Mouse (Mus musculus): ENCODE measurements at regions not wholly inside any gene's neighbourhood (a gene's known extent, or its start where the extent isn't known, plus 50 kb on each side); places are given as distances from the start of the nearest gene placed in this dataset.

GRCm38 (mm10) chr1:137360688-137361570 lies 400.7 kb upstream of the Nr5a2 start:
- 79% methylated on average over 16 of the region's 16 CpGs for WGBS
- Histone ChIP-seq H3K4me3 (no peak overlapping the region), H3K4me1 (ENCODE audit: control insufficient read depth, insufficient read depth, low read length) (no peaks in the 10 kb centered on the region), H3K79me2 (replicated peaks; ENCODE audit: control insufficient read depth, insufficient read depth, low read length) (no peaks in the 10 kb centered on the region), H3K36me3 (ENCODE audit: control insufficient read depth, insufficient read depth, low read length) (no peaks in the 10 kb centered on the region), H3K9ac (ENCODE audit: low read depth, low read length) (no peak overlapping the region), H3K27me3 (ENCODE audit: control insufficient read depth, insufficient read depth, low read length) (no peaks in the 10 kb centered on the region), H3K27ac (no peak overlapping the region)
- TF ChIP-seq POLR2A (IDR thresholded peaks at IDR 0.05; ENCODE audit: insufficient read depth, low read depth, low read length), result no peak
- TF ChIP-seq CTCF (IDR thresholded peaks at IDR 0.05), result no peak
- TF ChIP-seq EP300 (IDR thresholded peaks at IDR 0.05; ENCODE audit: insufficient read depth, low read depth, low read length), result no peak
- intact Hi-C loops (cut with DNase I), result no loop called here
- no peak for DNase-seq

GRCm38 (mm10) chr1:137355941-137356512 lies 395.8 kb upstream of the Nr5a2 start:
- Histone ChIP-seq H3K27ac (no peak overlapping the region), H3K79me2 (replicated peaks; ENCODE audit: control insufficient read depth, insufficient read depth, low read length) (no peaks in the 10 kb centered on the region), H3K9ac (ENCODE audit: low read depth, low read length) (no peak overlapping the region), H3K4me3 (no peak overlapping the region), H3K36me3 (ENCODE audit: control insufficient read depth, insufficient read depth, low read length) (no peaks in the 10 kb centered on the region), H3K4me1 (ENCODE audit: control insufficient read depth, insufficient read depth, low read length) (no peaks in the 10 kb centered on the region; the same call in 1 of the 2 replicates), H3K27me3 (ENCODE audit: control insufficient read depth, insufficient read depth, low read length) (no peaks in the 10 kb centered on the region)
- 34% methylated on average over 4 of the region's 4 CpGs for whole genome bisulfite sequencing
- intact Hi-C loops (cut with DNase I), result loop anchor here (1.0 kb wide), 1 partner anchor 23 kb away; no protein-coding TSS in a partner anchor
- TF ChIP-seq POLR2A (IDR thresholded peaks at IDR 0.05; ENCODE audit: insufficient read depth, low read depth, low read length) (no peak), CTCF (IDR thresholded peaks at IDR 0.05) (no peak), EP300 (IDR thresholded peaks at IDR 0.05; ENCODE audit: insufficient read depth, low read depth, low read length) (no peak)
- no peak for DNase-seq

DNA sequence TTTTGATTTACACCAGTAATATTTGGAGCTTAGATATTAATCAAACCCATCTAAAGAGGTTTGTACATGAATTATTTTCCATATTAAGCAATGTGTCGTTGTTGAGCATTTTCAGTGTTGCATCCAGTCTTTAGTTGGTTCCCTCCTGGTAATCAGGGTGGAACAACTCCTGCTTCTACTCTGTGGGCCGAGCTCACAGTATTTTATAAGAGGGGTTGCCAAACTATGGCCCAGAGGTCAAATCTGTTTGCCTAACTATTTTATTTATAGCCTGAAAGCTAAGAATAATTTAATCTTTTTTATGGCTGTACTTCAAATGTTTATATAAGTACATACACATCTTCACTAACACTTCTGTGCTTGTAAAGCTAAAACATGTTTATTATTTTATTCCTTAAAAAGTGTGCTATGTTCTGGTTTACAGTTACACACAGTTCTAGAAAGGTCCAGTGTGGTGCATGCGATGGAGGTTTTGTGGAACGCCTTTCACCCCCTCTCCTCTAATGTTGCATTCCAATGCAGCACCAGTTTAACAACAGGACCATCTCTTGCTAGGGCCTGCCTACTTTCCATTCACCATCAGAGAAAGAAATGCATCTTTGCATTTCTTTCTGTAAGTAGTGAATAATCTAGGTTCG lies 392.3 kb upstream of the Nr5a2 start:
- no peaks in the 10 kb centered on the region for H3K36me3 ChIP-seq (ENCODE audit: control insufficient read depth, insufficient read depth, low read length)

GRCm38 (mm10) chr1:137334137-137334536 lies 373.9 kb upstream of the Nr5a2 start:
- intact Hi-C loops (cut with DNase I), result loop anchor here (10.0 kb wide), 1 partner anchor 411 kb away; no protein-coding TSS in a partner anchor

More for the DNA sequence above, 392.3 kb upstream of the Nr5a2 start:
- no peaks in the 10 kb centered on the region for H3K79me2 ChIP-seq (replicated peaks; ENCODE audit: control insufficient read depth, insufficient read depth, low read length)
- 82% methylated on average over 5 of the region's 5 CpGs for WGBS
- intact Hi-C loops (cut with DNase I), result no loop called here
- TF ChIP-seq CTCF (IDR thresholded peaks at IDR 0.05), result no peak
- TF ChIP-seq EP300 (IDR thresholded peaks at IDR 0.05; ENCODE audit: insufficient read depth, low read depth, low read length), result no peak
- no peak for TF ChIP-seq POLR2A (IDR thresholded peaks at IDR 0.05; ENCODE audit: insufficient read depth, low read depth, low read length)
- H3K27me3 ChIP-seq (ENCODE audit: control insufficient read depth, insufficient read depth, low read length), result no peaks in the 10 kb centered on the region
- H3K4me1 ChIP-seq (ENCODE audit: control insufficient read depth, insufficient read depth, low read length), result no peaks in the 10 kb centered on the region; the same call in 1 of the 2 replicates
- no peak overlapping the region for H3K4me3 ChIP-seq
- no peak overlapping the region for H3K9ac ChIP-seq (ENCODE audit: low read depth, low read length)
- no peak overlapping the region for H3K27ac ChIP-seq
- DNase-seq, result no peak

DNA sequence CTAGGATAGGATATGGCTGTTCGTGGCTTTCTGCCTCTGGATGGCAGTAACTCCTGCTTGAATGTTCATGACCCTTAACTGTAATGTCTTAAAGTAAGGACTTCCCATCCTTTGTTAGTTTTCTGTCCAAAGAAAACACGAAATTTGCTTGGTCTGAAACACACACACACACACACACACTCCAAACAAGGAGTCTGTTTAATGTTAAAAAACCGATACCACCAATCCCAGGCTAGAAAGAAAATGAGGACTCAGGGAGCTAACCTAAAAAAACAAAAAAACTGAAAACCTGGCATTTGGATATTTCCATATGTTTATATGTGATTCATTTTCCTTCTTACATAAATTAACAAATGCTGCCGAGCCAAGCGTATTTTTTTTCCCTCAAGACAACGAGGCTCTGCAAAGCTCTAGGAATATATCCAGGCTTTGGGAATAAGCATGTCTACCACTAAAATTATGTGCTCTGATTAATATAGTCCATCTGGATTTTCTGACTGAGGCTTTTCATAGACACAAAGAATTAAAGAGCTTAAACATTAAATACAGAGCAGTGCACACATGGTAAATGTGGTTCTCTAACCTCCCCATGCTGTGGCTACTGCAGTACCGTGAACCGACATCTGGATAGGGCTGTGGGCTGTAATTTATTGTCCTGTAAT lies 372.0 kb upstream of the Nr5a2 start:
- no peaks in the 10 kb centered on the region for H3K27me3 ChIP-seq (ENCODE audit: control insufficient read depth, insufficient read depth, low read length)
- DNase-seq, result no peak
- no peak overlapping the region for H3K27ac ChIP-seq
- H3K36me3 ChIP-seq (ENCODE audit: control insufficient read depth, insufficient read depth, low read length), result no peaks in the 10 kb centered on the region
- H3K9ac ChIP-seq (ENCODE audit: low read depth, low read length), result no peak overlapping the region
- H3K4me1 ChIP-seq (ENCODE audit: control insufficient read depth, insufficient read depth, low read length), result no peaks in the 10 kb centered on the region
- no peaks in the 10 kb centered on the region for H3K79me2 ChIP-seq (replicated peaks; ENCODE audit: control insufficient read depth, insufficient read depth, low read length)
- TF ChIP-seq POLR2A (IDR thresholded peaks at IDR 0.05; ENCODE audit: insufficient read depth, low read depth, low read length), result no peak
- no peak for TF ChIP-seq EP300 (IDR thresholded peaks at IDR 0.05; ENCODE audit: insufficient read depth, low read depth, low read length)
- TF ChIP-seq CTCF (IDR thresholded peaks at IDR 0.05), result peak; percentile 54
- H3K4me3 ChIP-seq, result no peak overlapping the region
- intact Hi-C loops (cut with DNase I), result loop anchor here (10.0 kb wide), 1 partner anchor 413 kb away; no protein-coding TSS in a partner anchor
- 58% methylated on average over 8 of the region's 8 CpGs for WGBS

More at GRCm38 (mm10) chr1:137334137-137334536, 373.9 kb upstream of the Nr5a2 start:
- H3K4me3 ChIP-seq, result no peak overlapping the region
- 76% methylated on average over 2 of the region's 2 CpGs for WGBS
- no peak overlapping the region for H3K27ac ChIP-seq
- H3K36me3 ChIP-seq (ENCODE audit: control insufficient read depth, insufficient read depth, low read length), result no peaks in the 10 kb centered on the region
- no peak for DNase-seq
- TF ChIP-seq POLR2A (IDR thresholded peaks at IDR 0.05; ENCODE audit: insufficient read depth, low read depth, low read length) (no peak), CTCF (IDR thresholded peaks at IDR 0.05) (peak; percentile 38), EP300 (IDR thresholded peaks at IDR 0.05; ENCODE audit: insufficient read depth, low read depth, low read length) (no peak)
- no peaks in the 10 kb centered on the region for H3K4me1 ChIP-seq (ENCODE audit: control insufficient read depth, insufficient read depth, low read length)
- no peak overlapping the region for H3K9ac ChIP-seq (ENCODE audit: low read depth, low read length)
- H3K27me3 ChIP-seq (ENCODE audit: control insufficient read depth, insufficient read depth, low read length), result no peaks in the 10 kb centered on the region
- no peaks in the 10 kb centered on the region for H3K79me2 ChIP-seq (replicated peaks; ENCODE audit: control insufficient read depth, insufficient read depth, low read length)
